ENCODE assay signal across 34 mouse cellular contexts in genomic region chr10:25072617-25073016, GRCm38 (mm10).
A peak's percentile ranks its signal among the peaks of the same experiment; 100 is the strongest.
DNase-seq lines count a peak whose midpoint lies in the region; ATAC-seq and TF ChIP-seq lines count a peak whose summit lies in the region.
"Had no signal": no experiment of that assay in that cellular context is flagged by ENCODE, and none has a peak within 500 bp of the region (broad histone marks: within the 10 kb centered on the region; RNA-seq: fewer than 3 reads in every experiment).

No protein-coding gene starts in this region.

- H3K79me2 ChIP-seq in C2C12 (ENCODE audit: control insufficient read depth, insufficient read depth): no peaks in the 10 kb centered on the region

- no peaks in the 10 kb centered on the region for H3K27me3 ChIP-seq in lung, embryonic 14.5 days (ENCODE audit: insufficient read depth, low read length)
- no peaks in the 10 kb centered on the region for H3K27me3 ChIP-seq in lung, postnatal 0 days (replicated peaks; ENCODE audit: insufficient read depth, low read length)
- H3K27me3 ChIP-seq in C2C12 (ENCODE audit: control insufficient read depth, insufficient read depth, insufficient read length): no peaks in the 10 kb centered on the region
- H3K27me3 ChIP-seq: CH12.LX; embryonic facial prominence, embryonic 12.5 days; liver, embryonic 12.5 days; neural tube, embryonic 13.5 days had no signal

- TF ChIP-seq CTCF in lung, embryonic 14.5 days (IDR thresholded peaks at IDR 0.05; ENCODE audit: low read depth): no peak
- no peak for TF ChIP-seq CTCF in lung, postnatal 0 days (IDR thresholded peaks at IDR 0.05)
- TF ChIP-seq CTCF in C2C12 (IDR thresholded peaks at IDR 0.05; ENCODE audit: control insufficient read depth, insufficient read depth, insufficient read length): no peak

- no peaks in the 10 kb centered on the region for H3K4me1 ChIP-seq in lung, embryonic 14.5 days (ENCODE audit: insufficient read depth)
- H3K4me1 ChIP-seq in lung, postnatal 0 days (ENCODE audit: insufficient read depth, low read depth, low read length): no peaks in the 10 kb centered on the region
- H3K4me1 ChIP-seq: liver, embryonic 12.5 days had no signal

- no peak overlapping the region for H3K9ac ChIP-seq in lung, embryonic 14.5 days
- no peak overlapping the region for H3K9ac ChIP-seq in lung, postnatal 0 days (replicated peaks; ENCODE audit: low read depth)
- H3K9ac ChIP-seq: embryonic facial prominence, embryonic 12.5 days; hindbrain, embryonic 14.5 days; liver, embryonic 12.5 days; liver, postnatal 0 days; neural tube, embryonic 13.5 days had no signal

- H3K36me3 ChIP-seq in lung, embryonic 14.5 days (ENCODE audit: insufficient read depth): no peaks in the 10 kb centered on the region
- no peaks in the 10 kb centered on the region for H3K36me3 ChIP-seq in lung, postnatal 0 days (ENCODE audit: insufficient read depth, low read length)
- no peaks in the 10 kb centered on the region for H3K36me3 ChIP-seq in C2C12 (ENCODE audit: control insufficient read depth, insufficient read depth)
- H3K36me3 ChIP-seq: embryonic facial prominence, embryonic 12.5 days; liver, embryonic 12.5 days; neural tube, embryonic 13.5 days had no signal

- ATAC-seq in lung, embryonic 14.5 days (ENCODE audit: insufficient read depth): peak; percentile 60; the same call in 1 of the 2 replicates
- no peak for ATAC-seq in lung, postnatal 0 days
- no peak for ATAC-seq in frontal cortex, adult (ENCODE audit: low TSS enrichment)
- ATAC-seq: forebrain, embryonic 16.5 days; inflammation-experienced regulatory T-cells, adult 6 months; liver, embryonic 12.5 days; liver, postnatal 0 days had no signal

- no peak overlapping the region for H3ac ChIP-seq in C2C12 (ENCODE audit: control insufficient read depth, insufficient read length, low read depth)

- peaks cover 6% of the 10 kb centered on the region for H3K9me3 ChIP-seq in lung, embryonic 14.5 days (ENCODE audit: low read depth, low read length)
- no peaks in the 10 kb centered on the region for H3K9me3 ChIP-seq in lung, postnatal 0 days (ENCODE audit: low read length)
- H3K9me3 ChIP-seq: embryonic facial prominence, embryonic 12.5 days; neural tube, embryonic 13.5 days had no signal

- no peak overlapping the region for H3K27ac ChIP-seq in lung, embryonic 14.5 days (ENCODE audit: low read depth)
- H3K27ac ChIP-seq in lung, postnatal 0 days (ENCODE audit: low read length): no peak overlapping the region
- H3K27ac ChIP-seq: embryonic facial prominence, embryonic 12.5 days; hindbrain, embryonic 14.5 days; kidney, postnatal 0 days; liver, embryonic 12.5 days; neural tube, embryonic 13.5 days had no signal

- no peak for TF ChIP-seq EP300 in lung, postnatal 0 days (IDR thresholded peaks at IDR 0.05)

- H3K4me2 ChIP-seq in lung, embryonic 14.5 days: no peak overlapping the region
- H3K4me2 ChIP-seq in lung, postnatal 0 days (replicated peaks; ENCODE audit: low read depth, low read length): no peak overlapping the region
- H3K4me2 ChIP-seq: embryonic facial prominence, embryonic 12.5 days; heart, embryonic 11.5 days; hindbrain, embryonic 14.5 days; liver, embryonic 12.5 days; midbrain, embryonic 11.5 days; neural tube, embryonic 13.5 days had no signal

- peak; percentile 30 for DNase-seq in lung, embryonic 14.5 days
- DNase-seq in lung, postnatal 0 days (ENCODE audit: low spot score): no peak
- DNase-seq in embryo, embryonic 10.5 days (ENCODE audit: low spot score): peak; percentile 45
- DNase-seq in fibroblast of lung, adult 2 months (ENCODE audit: low read depth): peak; percentile 35
- DNase-seq in urinary bladder, postnatal 10 days (ENCODE audit: low spot score): no peak
- DNase-seq in layer of hippocampus, adult 8-10 months (ENCODE audit: low spot score in 2 of 2): no peak
- DNase-seq: adrenal gland, postnatal 10 days; B cell, adult 2 months; cerebellum, adult 8-10 months; cerebellum, postnatal 36 days; gastrocnemius, postnatal 25 days; heart, adult 18-20 months; heart, postnatal 4 days; kidney, adult 8-10 months; kidney, postnatal 4 days; layer of hippocampus, postnatal 36 days; left cerebral cortex, postnatal 4 days; liver, postnatal 0 days; retina, postnatal 1 day; spleen, adult 18-20 months; thymus, postnatal 4 days had no signal

- H3K79me3 ChIP-seq in C2C12 (ENCODE audit: low read depth): no peaks in the 10 kb centered on the region

- 29% methylated on average over 2 of the region's 2 CpGs for WGBS in lung, embryonic 14.5 days
- WGBS in lung, postnatal 0 days: 42% methylated on average over 2 of the region's 2 CpGs

- H3K4me3 ChIP-seq in lung, embryonic 14.5 days (ENCODE audit: low read depth, low read length): no peak overlapping the region
- no peak overlapping the region for H3K4me3 ChIP-seq in lung, postnatal 0 days (ENCODE audit: low read depth, low read length)
- no peak overlapping the region for H3K4me3 ChIP-seq in C2C12 (ENCODE audit: insufficient read depth, poor library complexity, severe bottlenecking)
- H3K4me3 ChIP-seq: embryonic facial prominence, embryonic 12.5 days; liver, embryonic 12.5 days; myocyte; neural tube, embryonic 13.5 days had no signal

TF ChIP-seq in C2C12, 6 proteins besides CTCF, POLR2A, EP300 and RAD21:
- TF ChIP-seq MYOD1 (IDR thresholded peaks at IDR 0.05; ENCODE audit: control insufficient read depth, insufficient read length, low read depth): peak; percentile 79
- TF ChIP-seq MYOG (IDR thresholded peaks at IDR 0.05; ENCODE audit: control insufficient read depth, extremely low read depth, insufficient read length): no peak

Comparison
In these comparisons a context has a peak if more than half of its experiments do, and no peak if none do; other contexts are left out.
1. DNase-seq: peak in lung, embryonic 14.5 days (single experiment), embryo, embryonic 10.5 days (single experiment) and fibroblast of lung, adult 2 months (single experiment); none in lung, postnatal 0 days (single experiment), urinary bladder, postnatal 10 days (single experiment) and layer of hippocampus, adult 8-10 months (0 of 2).